Mouse (Mus musculus): ENCODE results near the gene P3h4.

DNA sequence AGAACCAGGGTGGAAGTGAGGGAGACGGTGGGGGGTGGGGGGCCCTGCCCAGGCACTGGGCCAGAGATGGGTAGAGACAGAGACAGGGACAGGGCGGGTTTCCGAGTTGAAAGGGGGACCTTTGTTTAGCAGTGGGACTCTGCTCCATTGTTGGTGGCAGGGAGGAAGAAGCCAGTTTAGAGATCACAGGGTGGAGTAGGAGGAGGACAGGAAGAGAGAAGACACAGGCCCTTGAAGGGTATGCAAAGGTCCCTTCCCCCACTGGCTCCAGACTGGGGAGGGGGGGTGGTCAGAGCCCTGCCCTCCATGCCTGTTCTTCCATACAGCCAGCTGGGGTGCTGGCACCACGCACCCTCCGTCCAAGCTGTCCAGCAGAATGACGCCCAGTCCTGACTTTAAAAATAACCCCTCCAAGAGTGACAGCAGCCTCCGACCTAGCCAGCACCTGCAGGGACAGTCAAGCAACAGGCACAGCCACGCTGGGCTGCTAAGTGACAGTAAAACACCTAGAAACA lies 24.6 kb downstream of the P3h4 start:
- TF ChIP-seq POLR2A (IDR thresholded peaks at IDR 0.05; ENCODE audit: borderline replicate concordance, insufficient read depth, low read length) (no peak), CTCF (IDR thresholded peaks at IDR 0.05; ENCODE audit: borderline replicate concordance, insufficient read depth, low read depth, low read length) (no peak)

All from cerebellum, adult 2 months (tissue).